Mouse (Mus musculus): ENCODE measurements around the gene Arl16. TPM values are rescaled to one million over a fixed set of nuclear protein-coding genes. Genes with fewer than 3 reads are reported as not detected.

Arl16 gene
- total RNA-seq, 2 experiments from 2014 or later: 3.8 to 13.8 TPM

GRCm38 (mm10) chr11:120455413-120455812, 12.0 kb downstream of the Arl16 start:
- ATAC-seq (replicated peaks; ENCODE audit: low FRiP score, poor library complexity, severe bottlenecking): peak; percentile 72

GRCm38 (mm10) chr11:120454965-120455364, 12.4 kb downstream of the Arl16 start:
- no peak for ATAC-seq (replicated peaks; ENCODE audit: low FRiP score, poor library complexity, severe bottlenecking)

DNA sequence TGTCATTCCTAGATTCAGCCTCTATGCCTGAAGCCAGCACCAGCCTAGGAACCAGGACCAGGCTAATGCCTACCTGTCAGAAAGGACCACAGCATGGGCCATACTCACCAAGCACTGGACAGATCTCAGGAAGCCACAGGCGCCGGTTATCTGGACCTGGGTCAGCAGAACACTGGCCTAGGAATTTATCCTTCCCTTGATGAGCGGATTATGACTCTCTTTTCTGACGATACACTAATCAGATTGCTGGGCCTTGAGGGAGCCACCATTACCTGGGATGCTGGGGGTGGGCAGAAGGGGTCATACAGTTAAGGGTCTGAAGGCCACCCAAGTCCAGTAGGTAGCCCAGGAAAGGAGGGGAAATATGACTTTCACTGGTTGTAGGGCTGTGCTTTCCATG, 14.1 kb downstream of the Arl16 start, which contains the start of gene Pde6g:
Gene Pde6g, minus strand, starts transcription at position 195 of the 400 bp plus-strand sequence.
- ATAC-seq (replicated peaks; ENCODE audit: low FRiP score, poor library complexity, severe bottlenecking): no peak

GRCm38 (mm10) chr11:120452246-120452645, 15.2 kb downstream of the Arl16 start:
- no peak for ATAC-seq (replicated peaks; ENCODE audit: low FRiP score, poor library complexity, severe bottlenecking)

DNA sequence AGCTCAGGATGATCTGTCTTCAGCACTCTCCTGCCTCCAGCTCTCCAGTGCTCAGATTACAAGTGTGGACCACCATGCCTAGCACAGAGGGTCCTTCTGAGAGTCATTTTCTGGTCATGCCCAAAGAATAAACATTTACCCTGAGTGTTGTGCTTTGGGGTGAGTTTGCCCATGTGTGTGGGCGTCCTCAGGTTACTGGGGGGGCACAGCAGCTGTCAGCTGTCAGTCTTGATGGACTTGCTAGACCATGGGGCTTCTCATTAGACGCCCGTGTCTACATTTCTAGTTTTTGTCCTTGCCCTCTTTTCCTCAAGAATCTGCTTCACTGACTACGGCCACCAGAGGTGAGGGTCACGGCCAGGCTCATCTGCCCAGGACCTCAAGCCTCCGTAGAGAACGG, 20.2 kb downstream of the Arl16 start:
- no peak for ATAC-seq (replicated peaks; ENCODE audit: low FRiP score, poor library complexity, severe bottlenecking)

- no peak for ATAC-seq (replicated peaks; ENCODE audit: low FRiP score, poor library complexity, severe bottlenecking)
Observed at GRCm38 (mm10) chr11:120445475-120445874, 21.9 kb downstream of the Arl16 start.

DNA sequence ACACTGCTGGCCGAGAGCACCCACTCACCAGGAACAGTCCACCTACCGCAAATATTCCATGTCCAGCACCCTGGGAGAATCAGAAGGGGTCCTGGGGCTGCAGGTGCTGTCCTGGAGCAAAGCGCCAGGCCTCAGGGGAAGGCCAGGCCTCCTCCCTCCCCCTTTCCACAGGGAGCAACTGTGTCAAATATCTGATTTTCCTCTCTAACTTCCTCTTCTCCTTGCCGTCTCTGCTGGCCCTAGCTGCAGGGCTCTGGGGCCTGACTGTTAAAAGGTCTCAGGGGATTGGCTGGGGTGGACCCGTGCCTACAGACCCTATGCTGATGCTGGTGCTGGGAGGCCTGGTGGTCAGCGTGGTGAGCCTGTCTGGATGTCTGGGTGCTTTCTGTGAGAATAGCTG, 23.3 kb downstream of the Arl16 start:
- no peak for ATAC-seq (replicated peaks; ENCODE audit: low FRiP score, poor library complexity, severe bottlenecking)

- ATAC-seq (replicated peaks; ENCODE audit: low FRiP score, poor library complexity, severe bottlenecking): no peak
Observed at GRCm38 (mm10) chr11:120442765-120443280, 24.6 kb downstream of the Arl16 start.

DNA sequence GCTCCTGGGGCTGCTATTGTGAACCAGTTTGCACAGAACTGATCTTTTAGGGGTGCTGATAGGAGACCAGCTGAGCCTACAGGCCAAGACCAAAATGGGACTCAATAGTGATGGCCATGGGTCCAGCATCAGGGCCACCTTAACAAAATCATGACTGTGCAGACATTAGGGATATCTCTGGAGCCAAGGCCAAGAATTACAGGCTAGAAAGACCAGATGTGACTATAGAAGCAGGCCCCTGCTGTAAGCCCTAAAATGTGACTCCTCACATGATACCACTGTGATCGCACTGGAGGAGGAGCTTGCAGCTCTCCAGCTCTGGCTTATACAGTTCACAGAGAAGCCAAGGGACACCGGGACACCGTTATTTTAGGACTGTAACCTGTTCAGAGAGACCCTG, 25.1 kb downstream of the Arl16 start, which contains the start of gene Tspan10:
Gene Tspan10, plus strand, starts transcription at position 301 of the 400 bp plus-strand sequence.
- no peak for ATAC-seq (replicated peaks; ENCODE audit: low FRiP score, poor library complexity, severe bottlenecking)

DNA sequence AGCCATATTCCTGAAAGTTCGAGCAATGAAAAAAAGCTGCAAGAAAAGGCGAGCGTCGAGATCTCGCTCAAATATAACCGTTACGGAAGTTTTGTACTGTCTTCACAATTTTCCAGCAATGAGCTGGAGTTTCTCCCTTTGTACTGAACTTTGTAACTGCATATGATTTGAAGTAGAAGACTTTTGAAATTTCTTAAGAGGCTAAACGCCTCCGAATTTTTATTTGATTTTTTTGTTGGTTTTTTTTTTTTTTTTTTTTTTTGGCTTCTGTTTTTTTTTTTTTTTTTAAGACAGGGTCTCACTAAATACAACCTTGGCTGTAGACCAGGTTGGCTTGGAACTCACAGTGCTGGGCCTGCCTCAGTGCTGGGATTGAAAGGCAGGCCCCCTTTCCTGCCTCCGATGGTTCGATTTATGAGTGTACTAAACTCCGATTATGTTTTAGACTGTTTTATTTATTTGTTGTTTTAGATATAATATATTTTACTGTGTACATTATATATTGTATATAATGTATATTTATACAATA, 29.5 kb downstream of the Arl16 start:
- no peak for ATAC-seq (replicated peaks; ENCODE audit: low FRiP score, poor library complexity, severe bottlenecking)

DNA sequence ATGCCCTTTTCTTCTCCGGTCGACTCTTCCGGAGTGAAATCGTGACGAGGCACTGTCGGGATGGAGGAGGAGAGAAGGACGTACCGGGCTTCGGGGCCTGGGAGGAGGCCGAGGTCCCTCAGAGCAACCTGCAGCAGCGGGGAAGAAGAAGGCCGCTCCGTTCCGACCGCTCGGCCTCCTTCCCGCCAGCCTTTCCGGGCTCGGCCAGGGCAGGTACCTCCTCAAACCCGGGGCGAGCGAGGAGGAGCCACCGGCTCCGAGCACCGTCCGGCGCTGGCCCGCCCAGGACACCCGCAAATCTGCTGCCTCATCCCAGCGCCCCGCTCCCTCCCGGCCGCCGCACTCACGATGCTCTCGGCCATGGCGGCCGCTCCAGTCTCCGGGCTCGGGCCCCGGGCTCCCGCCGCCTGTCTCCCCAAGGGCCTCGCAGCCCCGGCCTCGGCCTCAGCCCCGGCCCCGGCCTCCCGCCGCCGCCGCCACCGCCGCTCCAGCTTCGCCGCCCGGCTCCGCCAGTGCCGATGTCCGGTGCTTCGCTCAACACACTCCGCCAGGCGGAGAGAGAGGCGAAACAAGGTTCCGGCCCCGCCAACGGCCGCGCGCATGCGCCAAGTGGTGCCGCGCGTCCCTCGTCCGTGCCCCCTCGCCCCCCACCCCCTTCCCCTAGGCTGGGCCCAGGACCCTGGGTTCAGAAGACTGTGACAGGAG, 30.1 kb downstream of the Arl16 start, which contains the start of gene Nploc4:
Gene Nploc4, minus strand, starts transcription at position 557 of the 705 bp plus-strand sequence.
- ATAC-seq (replicated peaks; ENCODE audit: low FRiP score, poor library complexity, severe bottlenecking): peak; percentile 90

GRCm38 (mm10) chr11:120426727-120427126, 40.7 kb downstream of the Arl16 start:
- no peak for ATAC-seq (replicated peaks; ENCODE audit: low FRiP score, poor library complexity, severe bottlenecking)

DNA sequence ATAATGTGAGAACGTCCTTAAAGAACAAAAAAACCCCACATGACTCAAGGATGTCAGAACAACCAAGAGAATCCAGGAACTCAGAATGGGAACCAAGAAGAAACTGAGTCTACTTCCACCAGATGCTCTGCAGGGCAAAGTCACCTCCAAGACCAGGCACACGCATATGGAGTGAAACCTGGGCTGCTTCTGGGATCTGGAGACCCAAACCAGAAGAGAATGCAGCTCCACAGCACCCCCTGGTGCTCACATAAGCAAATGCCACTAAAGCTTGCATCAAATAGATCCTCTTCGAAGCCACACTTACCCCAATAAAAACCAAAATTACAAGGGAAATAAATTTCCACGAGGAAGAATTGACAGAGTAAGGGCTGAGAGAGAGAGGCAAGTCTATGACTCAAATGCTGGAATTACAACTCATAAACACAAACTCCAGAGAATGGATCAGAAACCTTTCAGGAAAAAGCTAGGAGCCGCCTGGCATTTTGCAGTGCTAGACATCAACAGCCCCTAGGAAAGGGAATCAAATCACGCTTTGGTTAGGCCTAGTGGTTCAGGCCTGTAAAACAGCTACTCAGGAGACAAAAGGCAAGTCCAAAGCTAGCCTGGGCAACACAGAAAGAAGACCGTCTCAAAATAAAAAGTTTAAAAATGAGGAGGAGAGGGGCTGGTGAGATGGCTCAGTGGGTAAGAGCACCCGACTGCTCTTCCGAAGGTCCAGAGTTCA, 43.7 kb downstream of the Arl16 start:
- ATAC-seq (replicated peaks; ENCODE audit: low FRiP score, poor library complexity, severe bottlenecking): peak; percentile 74

GRCm38 (mm10) chr11:120422651-120423568, 44.5 kb downstream of the Arl16 start:
- no peak for ATAC-seq (replicated peaks; ENCODE audit: low FRiP score, poor library complexity, severe bottlenecking)

DNA sequence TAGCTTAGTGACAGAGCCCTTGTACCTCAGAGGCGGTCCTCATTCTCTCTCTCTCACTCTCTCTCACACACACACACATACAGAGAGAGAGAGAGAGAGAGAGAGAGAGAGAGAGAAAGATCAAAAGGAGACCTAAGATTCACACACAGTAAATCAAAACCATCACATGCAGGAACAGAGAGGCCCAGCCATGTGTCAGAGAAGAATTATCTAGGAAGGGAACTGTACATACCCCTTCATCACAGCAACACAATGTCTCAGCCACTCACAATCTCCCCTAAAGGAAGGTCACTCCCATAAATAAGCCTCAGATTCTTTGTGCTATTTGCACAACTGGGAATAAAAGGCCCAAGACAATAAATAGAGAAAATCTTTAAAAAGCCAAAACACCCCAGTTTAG, 48.8 kb downstream of the Arl16 start:
- no peak for ATAC-seq (replicated peaks; ENCODE audit: low FRiP score, poor library complexity, severe bottlenecking)

DNA sequence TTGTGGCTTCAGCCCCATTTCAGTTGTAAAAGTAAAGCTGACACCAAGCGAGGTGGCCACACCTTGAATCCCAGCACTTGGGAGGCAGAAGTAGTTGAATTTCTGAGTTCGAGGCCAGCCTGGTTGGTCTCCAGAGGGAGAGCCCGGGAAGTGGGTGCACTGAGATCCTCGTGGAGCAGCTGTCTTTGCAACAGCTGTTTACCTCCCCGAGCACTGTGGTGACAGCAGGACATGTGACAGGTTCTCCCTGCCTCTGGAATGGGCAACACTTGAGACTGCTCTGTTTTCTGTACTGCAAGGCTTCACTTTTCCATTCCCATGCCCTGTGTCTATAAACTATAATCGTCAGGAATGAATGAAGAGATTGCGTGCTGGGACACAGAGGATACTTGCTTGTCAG, 49.6 kb downstream of the Arl16 start:
- ATAC-seq (replicated peaks; ENCODE audit: low FRiP score, poor library complexity, severe bottlenecking): no peak

Measured in erythroid progenitor cell, adult 5-6 weeks (primary cell).